Mouse (Mus musculus) lung, embryonic 14.5 days (tissue): ENCODE measurements around the gene Grid2ip. TPM values are rescaled to one million over a fixed set of nuclear protein-coding genes. Genes with fewer than 3 reads are reported as not detected.

ENCODE experiments used
- ATAC-seq: fragments of 200-750 bp; cut with Nextera tagmentation; 2 replicates; pipeline ENCODE4 v1.8.0; 2017; ENCODE audit warnings: mild to moderate bottlenecking, moderate TSS enrichment, moderate library complexity; ENCODE audit not compliant: insufficient read depth
- DNase-seq: peaks from one replicate; pipeline ENCODE4 v3.0.0-alpha.2; 2015
- H3K27ac ChIP-seq: fragments of 300-500 bp; sonication (generic); 2 replicates; pipeline ENCODE4 v1.5.1; 2014; ENCODE audit warnings: low read depth, mild to moderate bottlenecking, moderate library complexity
- H3K27me3 ChIP-seq: fragments of 300-500 bp; sonication (generic); 2 replicates; pipeline ENCODE4 v1.6.1; 2014; ENCODE audit warnings: low read length, control low read depth; ENCODE audit not compliant: insufficient read depth
- H3K36me3 ChIP-seq: fragments of 300-500 bp; sonication (generic); 2 replicates; pipeline ENCODE4 v1.6.1; 2014; ENCODE audit warnings: control low read depth; ENCODE audit not compliant: insufficient read depth
- H3K4me1 ChIP-seq: fragments of 300-500 bp; sonication (generic); 2 replicates; pipeline ENCODE4 v1.6.1; 2014; ENCODE audit warnings: antibody characterized with exemption, control low read depth; ENCODE audit not compliant: insufficient read depth
- H3K4me2 ChIP-seq: fragments of 300-500 bp; sonication (generic); 2 replicates; pipeline ENCODE4 v1.6.1; 2014; ENCODE audit warnings: mild to moderate bottlenecking
- H3K4me3 ChIP-seq: fragments of 300-500 bp; sonication (generic); 2 replicates; pipeline ENCODE4 v1.5.1; 2014; ENCODE audit warnings: low read depth, low read length
- H3K9ac ChIP-seq: fragments of 300-500 bp; sonication (generic); 2 replicates; pipeline ENCODE4 v1.6.1; 2014
- H3K9me3 ChIP-seq: fragments of 300-500 bp; sonication (generic); 2 replicates; pipeline ENCODE4 v1.6.1; 2016; ENCODE audit warnings: low read depth, low read length, control low read depth
- CTCF ChIP-seq: IDR thresholded peaks from 2 replicates; pipeline ENCODE4 v1.5.1; 2016; ENCODE audit warnings: antibody characterized with exemption, low read depth
- WGBS: fragments of 180-500 bp; shearing (Covaris S2); extraction: QIAGEN DNeasy Blood & Tissue Kit; methylation state at CpG from one replicate; pipeline ENCODE4 v1.1.7; 2014; 5-methylcytosine and 5-hydroxymethylcytosine counted together
- polyA plus RNA-seq: library from polyadenylated mRNA; unstranded; fragments of >200 nt; fragmentation: Nextera tagmentation; extraction: Ambion mirVana; gene quantifications from 2 replicates; pipeline ENCODE4 v1.2.1, GENCODE M21; 2014

Grid2ip gene
- polyA plus RNA-seq, 1 experiment from 2014 or later: 0.17 TPM

DNA sequence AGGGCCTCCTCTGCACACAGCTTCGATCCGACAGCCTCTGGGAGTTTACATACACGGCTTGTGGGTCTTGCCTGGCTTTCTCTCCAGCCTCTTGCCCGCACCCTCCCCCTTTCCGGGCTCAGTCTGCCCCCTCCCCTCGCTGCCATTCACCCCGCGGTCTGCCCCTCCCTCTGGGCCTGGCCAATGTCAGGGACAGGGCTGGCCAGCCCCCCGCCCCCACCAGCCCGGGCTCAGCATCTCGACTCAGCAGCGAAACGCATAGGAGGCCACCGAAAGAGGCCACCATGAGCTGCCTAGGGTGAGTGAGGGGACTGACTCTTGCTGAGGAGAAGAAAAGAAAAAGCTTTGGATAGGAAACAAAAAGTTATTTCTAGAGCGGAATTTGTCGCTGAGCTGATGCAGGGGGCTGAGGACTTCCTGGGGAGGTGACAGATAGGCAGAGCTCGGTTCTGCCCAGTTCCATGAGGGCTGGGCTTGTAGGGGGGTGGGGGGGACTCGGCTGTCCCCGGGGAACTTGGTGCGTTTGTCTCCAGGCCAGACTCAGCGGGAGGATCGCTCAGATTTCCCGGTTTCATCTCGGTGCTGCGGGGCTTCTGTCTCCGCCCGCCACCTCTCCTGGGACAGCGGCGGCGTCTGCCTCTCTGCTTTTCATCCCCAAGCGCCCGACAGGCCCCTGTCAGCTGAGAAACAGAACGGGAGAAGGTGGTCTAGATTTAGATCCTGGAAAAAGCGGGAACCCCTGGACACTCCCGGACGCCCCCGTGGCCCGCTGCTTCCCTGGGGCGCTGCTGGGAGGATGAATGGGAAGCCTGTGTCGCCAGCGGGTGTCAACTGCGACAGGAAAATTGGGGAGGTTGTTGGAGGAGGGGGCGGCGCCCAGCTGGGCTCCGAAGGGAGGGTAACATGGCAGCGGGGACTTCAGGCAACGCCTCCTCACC lies 6.8 kb downstream of the Grid2ip start:
- Histone ChIP-seq H3K4me2 (peak overlapping the region; percentile 95), H3K36me3 (no peaks in the 10 kb centered on the region), H3K4me1 (no peaks in the 10 kb centered on the region), H3K4me3 (peak overlapping the region; percentile 46), H3K27ac (no peak overlapping the region), H3K9ac (peak overlapping the region; percentile 58), H3K27me3 (peaks cover 38% of the 10 kb centered on the region), H3K9me3 (no peaks in the 10 kb centered on the region)
- no peak for TF ChIP-seq CTCF
- under 1% methylated on average over 47 of the region's 47 CpGs for WGBS
- ATAC-seq (peak; percentile 84), DNase-seq (peak; percentile 56)

DNA sequence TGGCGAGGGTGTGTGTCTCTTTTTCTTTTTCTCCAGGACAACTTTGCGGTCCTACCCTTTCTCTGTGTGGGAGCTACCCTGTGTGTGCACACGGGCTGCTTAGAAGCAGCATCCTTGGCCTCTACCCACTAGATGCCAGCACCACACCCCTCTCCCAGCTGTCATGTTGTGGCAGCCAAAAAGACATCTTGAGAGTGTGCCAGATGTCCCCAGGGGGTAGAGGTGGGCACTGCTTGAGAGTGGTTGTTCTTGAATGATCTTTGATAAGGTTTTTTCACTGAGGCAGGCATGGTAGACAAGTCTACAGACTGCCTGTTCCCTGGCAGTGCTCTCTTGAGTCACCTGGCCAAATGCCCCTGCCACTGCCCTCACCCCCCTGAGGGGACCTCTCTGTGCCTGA lies 10.8 kb downstream of the Grid2ip start:
- WGBS: 68% methylated on average over 3 of the region's 3 CpGs
- Histone ChIP-seq H3K9ac (no peak overlapping the region), H3K36me3 (no peaks in the 10 kb centered on the region), H3K9me3 (no peaks in the 10 kb centered on the region), H3K4me2 (no peak overlapping the region), H3K27ac (no peak overlapping the region), H3K4me1 (no peaks in the 10 kb centered on the region), H3K27me3 (peaks cover 76% of the 10 kb centered on the region), H3K4me3 (no peak overlapping the region)
- ATAC-seq (no peak), DNase-seq (no peak)
- TF ChIP-seq CTCF: no peak

DNA sequence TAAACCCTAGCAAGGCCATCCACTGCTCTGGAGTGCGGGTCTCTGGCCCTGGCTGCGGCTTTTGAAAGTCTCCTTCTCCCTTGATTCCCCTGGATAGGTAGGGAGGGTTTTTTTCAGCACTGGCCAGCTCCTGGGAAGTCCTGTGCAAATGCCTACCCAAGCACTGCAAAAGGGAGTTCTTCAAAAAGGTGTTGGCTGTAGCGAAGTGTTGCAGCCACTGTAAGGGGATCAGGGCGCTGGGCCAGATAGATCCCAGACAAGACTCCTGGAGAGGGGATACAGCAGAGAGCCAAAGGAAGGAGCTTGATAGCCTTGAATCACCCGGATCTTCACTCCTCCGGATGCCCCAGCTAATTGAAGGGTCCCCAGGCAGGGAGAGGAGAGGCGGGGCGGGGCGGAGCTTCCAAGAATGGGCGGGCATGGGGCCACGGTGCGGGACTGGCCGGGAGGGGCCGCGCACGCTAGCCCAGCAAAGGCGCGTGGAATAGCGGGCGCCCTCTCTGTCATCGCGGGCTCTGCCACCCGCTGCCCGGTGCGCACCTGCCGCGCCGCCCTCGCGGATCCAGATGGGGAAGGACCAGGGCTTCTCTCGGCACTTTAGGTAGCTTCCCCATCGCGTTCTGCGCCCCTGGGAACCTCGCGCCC lies 12.6 kb downstream of the Grid2ip start:
- Histone ChIP-seq H3K36me3 (no peaks in the 10 kb centered on the region), H3K4me2 (peak overlapping the region; percentile 44), H3K4me1 (no peaks in the 10 kb centered on the region), H3K9ac (no peak overlapping the region), H3K9me3 (no peaks in the 10 kb centered on the region), H3K27me3 (peaks cover 81% of the 10 kb centered on the region), H3K27ac (no peak overlapping the region), H3K4me3 (peak overlapping the region; percentile 20; the same call in 1 of the 2 replicates)
- ATAC-seq (no peak), DNase-seq (peak; percentile 6)
- WGBS: under 1% methylated on average over 36 of the region's 36 CpGs
- no peak for TF ChIP-seq CTCF

DNA sequence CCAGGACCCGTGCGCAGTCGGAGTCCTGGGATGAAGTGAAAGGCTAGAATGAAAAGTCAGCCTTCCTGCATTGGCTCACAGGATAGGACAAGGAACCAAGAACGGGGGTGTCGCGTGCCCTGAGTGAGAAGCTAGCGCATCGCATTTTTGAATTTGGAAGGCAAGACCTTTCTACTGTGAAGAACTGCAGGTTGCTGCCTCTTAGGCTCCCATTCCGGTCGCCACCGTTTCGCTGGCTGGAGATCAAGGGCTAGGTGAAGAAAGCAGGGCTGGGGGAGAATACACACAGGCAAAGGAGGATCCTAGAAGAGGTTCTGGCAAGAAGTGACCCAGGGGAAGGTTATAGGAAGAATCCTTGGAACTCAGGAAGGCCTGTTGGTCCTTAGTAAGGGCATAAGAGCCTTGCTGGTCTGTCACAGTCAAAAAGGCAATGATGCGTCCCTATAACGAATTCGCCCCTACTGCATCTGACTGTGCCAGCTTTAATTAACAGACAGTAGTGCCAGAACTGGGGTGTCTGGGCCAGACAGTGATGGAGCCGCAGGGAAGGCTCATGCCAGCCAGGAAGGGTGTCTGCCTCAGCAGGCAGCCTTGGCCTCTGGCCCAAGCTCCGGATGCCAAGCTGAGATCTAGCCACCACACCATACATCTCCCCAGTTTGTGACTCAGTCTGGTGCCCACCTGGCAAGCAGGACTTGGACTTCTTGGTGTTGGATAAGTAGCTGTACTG lies 13.4 kb downstream of the Grid2ip start:
- no peak for ATAC-seq
- H3K4me2 ChIP-seq: peak overlapping the region; percentile 44; the same call in 1 of the 2 replicates
- H3K9ac ChIP-seq: no peak overlapping the region
- no peak overlapping the region for H3K27ac ChIP-seq
- WGBS: 30% methylated on average over 17 of the region's 17 CpGs
- TF ChIP-seq CTCF: no peak
- peak overlapping the region; percentile 20; the same call in 1 of the 2 replicates for H3K4me3 ChIP-seq
- DNase-seq: no peak
- no peaks in the 10 kb centered on the region for H3K9me3 ChIP-seq
- H3K4me1 ChIP-seq: no peaks in the 10 kb centered on the region
- H3K36me3 ChIP-seq: no peaks in the 10 kb centered on the region
- peaks cover 80% of the 10 kb centered on the region for H3K27me3 ChIP-seq

DNA sequence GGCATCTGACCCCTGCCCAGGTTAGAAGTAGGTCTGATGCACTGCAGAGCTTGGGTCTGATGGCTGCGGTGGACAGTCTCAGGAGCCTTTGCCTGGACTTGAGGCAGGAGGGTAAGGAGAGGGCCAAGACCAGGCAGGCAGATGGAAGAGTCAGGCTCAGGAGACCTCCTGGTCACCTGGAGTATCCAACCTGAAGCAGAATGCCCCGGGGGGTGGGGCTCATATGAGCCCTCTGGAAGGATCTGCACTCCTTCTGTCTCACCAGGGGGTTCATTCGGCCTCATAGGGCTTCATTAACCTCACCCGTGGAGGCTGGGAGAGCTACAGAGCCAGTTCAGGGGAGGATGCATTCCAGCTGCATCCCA lies 14.0 kb downstream of the Grid2ip start:
- H3K4me1 ChIP-seq: no peaks in the 10 kb centered on the region
- 48% methylated on average over 4 of the region's 4 CpGs for WGBS
- no peak overlapping the region for H3K27ac ChIP-seq
- no peaks in the 10 kb centered on the region for H3K9me3 ChIP-seq
- DNase-seq: no peak
- no peak overlapping the region for H3K9ac ChIP-seq
- no peaks in the 10 kb centered on the region for H3K36me3 ChIP-seq
- H3K27me3 ChIP-seq: peaks cover 75% of the 10 kb centered on the region
- H3K4me2 ChIP-seq: no peak overlapping the region
- ATAC-seq: no peak
- H3K4me3 ChIP-seq: no peak overlapping the region
- no peak for TF ChIP-seq CTCF

DNA sequence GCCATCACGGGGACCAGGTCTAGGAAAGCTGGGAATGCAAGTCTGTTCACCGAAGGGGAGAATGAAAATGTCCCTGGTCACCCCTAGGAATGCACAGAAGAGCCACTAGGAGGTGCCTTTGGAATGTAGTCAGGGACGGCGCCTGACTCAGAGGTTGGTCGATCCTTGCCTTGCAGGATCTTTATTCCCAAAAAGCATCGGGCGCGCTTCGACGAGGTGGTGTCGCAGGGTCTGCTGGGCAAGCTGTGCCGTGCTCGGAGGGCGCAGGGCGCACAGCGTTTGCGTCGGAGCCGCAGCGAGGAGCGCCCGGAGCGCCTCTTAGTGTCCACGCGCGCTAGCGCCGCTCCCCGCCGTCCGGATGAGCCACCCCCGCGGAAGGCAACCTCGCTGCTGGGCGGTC lies 15.7 kb downstream of the Grid2ip start:
- H3K36me3 ChIP-seq: no peaks in the 10 kb centered on the region
- H3K4me3 ChIP-seq: peak overlapping the region; percentile 31
- no peak overlapping the region for H3K27ac ChIP-seq
- 1% methylated on average over 35 of the region's 35 CpGs for WGBS
- H3K9ac ChIP-seq: peak overlapping the region; percentile 23
- no peaks in the 10 kb centered on the region for H3K9me3 ChIP-seq
- peak overlapping the region; percentile 63 for H3K4me2 ChIP-seq
- DNase-seq (peak; percentile 66), ATAC-seq (peak; percentile 33)
- peak; percentile 59 for TF ChIP-seq CTCF
- H3K27me3 ChIP-seq: peaks cover 74% of the 10 kb centered on the region
- H3K4me1 ChIP-seq: no peaks in the 10 kb centered on the region
